Mouse (Mus musculus): ENCODE results near the gene Srgap2.

The Srgap2 gene

GRCm38 (mm10) chr1:131417821-131418660 lies 109.1 kb downstream of the Srgap2 start:
- no peak for DNase-seq (ENCODE audit: low spot score in 2 of 2)

- no peak for DNase-seq (ENCODE audit: low spot score in 2 of 2)
Measured at GRCm38 (mm10) chr1:131417059-131417750, 109.9 kb downstream of the Srgap2 start.

DNA sequence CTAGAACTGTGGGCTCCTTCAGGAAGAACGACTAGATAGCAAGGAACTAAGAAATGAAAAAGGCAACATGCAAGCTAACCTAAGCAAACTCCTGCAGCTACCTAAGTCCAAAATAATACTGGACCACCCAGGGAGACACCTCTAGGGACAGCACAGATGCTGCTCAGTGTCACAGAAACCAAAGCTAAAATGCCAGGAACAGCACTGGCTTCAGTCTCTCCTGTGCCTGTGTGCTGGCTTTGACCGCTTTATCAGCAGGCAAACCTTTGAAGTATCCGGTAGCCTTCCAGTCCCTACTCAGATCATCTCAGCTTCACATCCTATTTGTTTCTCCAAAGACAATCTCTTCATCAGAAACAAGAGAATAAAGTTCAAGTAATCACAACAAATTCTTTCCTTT lies 123.6 kb downstream of the Srgap2 start:
- no peak for DNase-seq (ENCODE audit: low spot score in 2 of 2)

- DNase-seq (ENCODE audit: low spot score in 2 of 2), result no peak
Measured at GRCm38 (mm10) chr1:131400844-131401243, 126.3 kb downstream of the Srgap2 start.

DNA sequence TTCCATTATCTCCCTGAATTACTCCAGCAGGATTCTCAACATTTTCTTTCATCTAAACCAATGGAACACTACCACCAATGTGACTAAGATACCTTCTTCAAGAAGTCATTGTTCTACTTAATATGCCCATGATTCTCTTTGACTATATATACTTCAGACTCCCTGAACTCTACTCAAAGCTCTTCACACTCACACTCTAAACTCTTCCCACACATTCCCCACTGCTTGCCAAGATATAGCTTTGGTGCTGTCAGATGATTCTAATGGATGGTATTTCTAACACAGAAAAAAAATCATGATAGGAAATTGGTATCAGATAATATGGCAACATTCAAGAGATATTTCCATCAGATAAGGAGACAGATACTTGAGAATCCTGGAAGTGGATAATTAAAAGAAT lies 129.0 kb downstream of the Srgap2 start:
- no peak for DNase-seq (ENCODE audit: low spot score in 2 of 2)

- peak; percentile 27 to 76 for DNase-seq (ENCODE audit: low spot score in 2 of 2)
Measured at GRCm38 (mm10) chr1:131384406-131384805, 142.7 kb downstream of the Srgap2 start.

- DNase-seq (ENCODE audit: low spot score in 2 of 2), result no peak
Measured at GRCm38 (mm10) chr1:131382184-131382583, 145.0 kb downstream of the Srgap2 start.

- DNase-seq (ENCODE audit: low spot score in 2 of 2), result no peak
Measured at GRCm38 (mm10) chr1:131380254-131380653, 146.9 kb downstream of the Srgap2 start.

- no peak for DNase-seq (ENCODE audit: low spot score in 2 of 2)
Measured at GRCm38 (mm10) chr1:131378914-131379474, 148.2 kb downstream of the Srgap2 start.

DNA sequence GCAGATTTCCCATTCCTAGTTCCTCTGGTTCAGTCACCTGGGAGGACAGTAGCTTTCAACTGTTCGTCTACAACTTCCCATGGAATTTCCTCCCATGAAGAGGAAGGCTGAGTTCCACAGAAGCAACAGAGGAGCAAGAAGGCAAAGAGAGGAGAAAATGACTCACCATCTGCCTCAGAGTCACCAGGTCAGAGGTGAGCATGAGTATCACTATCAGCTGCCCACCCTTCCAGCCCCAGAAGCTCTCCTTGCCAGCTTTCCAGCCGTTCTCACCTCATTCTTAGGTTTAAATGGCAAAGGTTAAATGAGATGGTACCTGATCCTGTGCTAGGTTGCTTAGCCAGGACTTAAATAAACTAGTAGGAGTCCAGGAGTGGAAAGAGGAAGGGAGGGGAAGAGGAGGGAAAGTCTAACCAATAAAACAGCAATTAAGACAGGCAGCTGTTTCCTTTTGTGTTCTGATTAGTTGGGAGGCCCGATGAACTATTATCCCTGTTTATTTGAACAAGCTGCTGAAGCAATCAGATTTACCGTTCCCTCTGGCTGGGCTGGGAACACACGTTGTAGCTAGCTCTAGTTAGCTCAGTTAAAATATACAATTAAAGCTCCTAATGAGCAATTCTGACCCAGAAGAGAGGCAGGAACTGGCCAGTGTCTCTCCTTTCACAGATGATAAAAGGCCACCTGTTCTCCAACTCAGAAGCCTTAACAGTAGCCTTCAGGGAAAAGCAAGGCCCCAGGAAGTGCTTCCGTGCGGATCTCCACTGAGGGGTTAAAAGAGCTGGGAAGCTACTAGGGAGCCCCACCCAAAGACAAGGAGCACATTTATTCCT lies 148.9 kb downstream of the Srgap2 start:
- peak; percentile 17 to 60 for DNase-seq (ENCODE audit: low spot score in 2 of 2)

DNA sequence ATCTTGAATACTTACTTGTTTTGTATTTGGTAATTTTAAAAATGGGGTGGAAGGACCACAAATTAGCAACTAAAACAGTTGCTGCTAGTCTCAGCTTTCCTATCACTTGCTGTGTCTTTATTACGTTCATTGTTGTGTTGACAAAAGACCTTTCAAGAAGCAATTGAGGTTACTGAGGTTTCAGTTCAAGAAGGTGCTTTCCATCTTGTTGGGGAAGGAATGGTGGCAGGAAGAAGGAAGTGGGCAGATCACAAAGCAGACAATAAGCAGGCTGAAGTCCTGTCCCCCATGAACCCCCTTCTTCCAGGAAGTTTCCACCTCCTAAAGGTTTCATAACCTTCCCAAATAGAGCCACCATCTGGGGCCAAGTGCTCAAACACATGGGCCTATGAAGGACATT lies 161.3 kb downstream of the Srgap2 start:
- DNase-seq (ENCODE audit: low spot score in 2 of 2), result no peak

- no peak for DNase-seq (ENCODE audit: low spot score in 2 of 2)
Measured at GRCm38 (mm10) chr1:131364432-131364831, 162.7 kb downstream of the Srgap2 start.

GRCm38 (mm10) chr1:131363887-131364286 lies 163.3 kb downstream of the Srgap2 start:
- no peak for DNase-seq (ENCODE audit: low spot score in 2 of 2)

GRCm38 (mm10) chr1:131362089-131362488 lies 165.1 kb downstream of the Srgap2 start:
- DNase-seq (ENCODE audit: low spot score in 2 of 2), result no peak

DNA sequence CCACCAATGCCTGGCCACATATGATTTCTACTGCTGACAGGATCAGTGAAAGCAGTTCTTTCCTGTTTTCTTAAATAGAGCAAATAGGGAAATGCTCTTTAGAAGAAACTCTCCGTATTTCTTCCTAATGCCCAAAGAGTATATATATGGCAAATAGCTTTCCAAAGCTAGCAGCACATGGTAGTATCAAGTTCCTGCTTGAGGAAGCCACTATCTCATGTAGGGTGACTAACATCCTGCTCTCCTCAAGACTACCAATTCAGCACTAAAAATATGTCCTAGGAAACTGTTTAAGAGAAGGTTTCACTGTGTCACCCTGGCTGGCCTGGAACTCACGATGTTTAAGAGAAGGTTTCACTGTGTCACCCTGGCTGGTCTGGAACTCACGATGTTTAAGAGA lies 166.4 kb downstream of the Srgap2 start:
- DNase-seq (ENCODE audit: low spot score in 2 of 2), result no peak

DNA sequence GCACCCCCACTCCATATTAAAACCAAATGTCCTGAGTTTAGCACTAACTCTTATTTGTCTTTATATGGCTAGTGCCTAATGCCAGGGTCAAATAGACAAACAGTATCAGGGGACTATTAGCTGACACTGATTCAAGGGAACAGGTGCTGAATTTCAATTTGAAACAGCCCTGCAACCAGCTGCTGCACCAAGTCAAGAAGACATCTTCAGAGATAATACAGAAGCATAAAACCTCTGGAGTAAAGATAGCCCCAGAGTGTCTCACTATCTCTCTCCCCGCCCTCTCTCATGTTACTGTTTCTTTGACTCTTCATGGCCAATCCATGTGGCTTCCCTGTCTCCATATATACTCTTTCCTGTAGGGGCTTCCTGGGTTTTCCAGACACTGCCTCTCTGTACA lies 167.5 kb downstream of the Srgap2 start:
- DNase-seq (ENCODE audit: low spot score in 2 of 2), result no peak

- DNase-seq (ENCODE audit: low spot score in 2 of 2), result no peak
Measured at GRCm38 (mm10) chr1:131357213-131357612, 169.9 kb downstream of the Srgap2 start.

DNA sequence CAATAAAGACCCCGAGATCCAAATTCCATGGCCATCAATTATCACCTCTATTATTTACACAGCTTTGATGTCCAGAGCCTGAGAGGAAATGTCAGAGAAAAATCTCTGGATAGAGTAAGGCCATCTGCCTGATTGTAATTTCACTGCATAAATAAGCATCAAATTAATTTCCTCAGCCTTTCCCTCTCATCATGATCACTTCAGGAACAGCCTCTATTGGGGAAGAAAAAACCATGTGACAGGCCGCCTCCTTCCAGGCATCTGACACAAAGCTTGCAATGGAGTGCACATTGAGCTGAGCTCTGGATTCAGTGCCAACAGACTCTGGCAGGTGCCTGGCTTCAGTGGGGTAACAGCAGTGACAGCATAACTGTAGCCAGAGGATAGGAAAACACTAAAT lies 175.7 kb downstream of the Srgap2 start:
- DNase-seq (ENCODE audit: low spot score in 2 of 2), result no peak

- DNase-seq (ENCODE audit: low spot score in 2 of 2), result no peak
Measured at GRCm38 (mm10) chr1:131349993-131350510, 177.1 kb downstream of the Srgap2 start.

GRCm38 (mm10) chr1:131347708-131348107 lies 179.4 kb downstream of the Srgap2 start:
- DNase-seq (ENCODE audit: low spot score in 2 of 2), result no peak

DNA sequence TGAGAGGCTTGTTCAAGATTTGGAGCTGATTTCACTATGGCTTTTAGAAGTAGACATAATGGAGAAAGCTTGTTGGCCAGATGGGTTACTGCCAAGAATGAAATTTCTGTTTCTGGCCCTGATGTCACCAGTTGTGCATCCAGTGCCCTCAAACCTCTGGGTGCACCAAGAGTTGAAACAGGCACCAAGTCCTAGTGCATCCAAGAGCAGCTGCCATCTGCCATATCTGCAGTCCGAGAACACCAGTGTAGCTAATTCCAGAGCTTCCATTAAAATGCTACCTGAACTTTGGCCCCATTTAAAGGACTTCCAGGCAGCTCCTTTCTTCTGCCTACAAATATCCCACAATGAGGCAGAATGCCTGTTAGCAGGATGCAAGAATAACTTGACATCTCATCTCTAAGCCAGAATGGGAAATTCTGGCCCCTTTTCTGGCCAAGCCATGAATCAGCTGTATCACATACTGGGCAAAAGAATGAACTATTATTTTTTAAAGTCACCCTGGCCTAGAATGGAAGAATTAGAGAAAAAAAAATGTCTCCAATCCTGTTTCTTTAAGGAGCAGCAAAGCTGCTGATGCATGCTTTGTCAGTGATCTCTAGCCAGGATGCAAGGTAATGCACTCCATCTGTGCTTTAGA lies 180.1 kb downstream of the Srgap2 start:
- DNase-seq (ENCODE audit: low spot score in 2 of 2), result peak; percentile 37 to 51
